Comparison of ENCODE assay signal across 9 mouse cellular contexts in the genomic region with DNA sequence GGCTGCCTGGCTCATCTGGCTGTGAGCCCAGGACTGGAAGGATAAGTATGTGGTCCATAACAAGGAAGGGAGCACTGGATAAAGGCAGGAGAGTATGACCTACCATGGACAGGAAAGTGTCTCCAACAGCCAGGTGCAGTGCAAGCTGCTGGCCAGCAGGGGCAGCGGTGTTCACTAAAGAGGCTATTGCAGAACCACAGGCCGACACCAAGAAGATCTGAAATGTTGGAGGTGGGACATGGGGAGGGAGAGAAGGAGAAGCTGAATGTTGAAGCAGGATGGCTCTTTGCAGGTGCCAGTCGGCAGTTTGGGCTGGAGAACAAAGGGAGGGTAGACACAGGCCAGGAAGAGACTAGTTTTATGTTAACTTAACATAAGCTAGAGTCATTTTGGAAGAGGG. TPM values are rescaled to one million over a fixed set of nuclear protein-coding genes. Genes with fewer than 3 reads are reported as not detected.
DNase-seq lines count a peak whose midpoint lies in the region; ATAC-seq and TF ChIP-seq lines count a peak whose summit lies in the region.
"Had no signal": no experiment of that assay in that cellular context is flagged by ENCODE, and none has a peak within 500 bp of the region (broad histone marks: within the 10 kb centered on the region; RNA-seq: fewer than 3 reads in every experiment).

No protein-coding gene starts in this region.

- 64% methylated on average over 3 of the region's 3 CpGs for WGBS in limb, embryonic 11.5 days
- 69% methylated on average over 3 of the region's 3 CpGs for WGBS in limb, embryonic 10.5 days
- 71% methylated on average over 3 of the region's 3 CpGs for WGBS in stomach, postnatal 0 days

- no peaks in the 10 kb centered on the region for H3K9me3 ChIP-seq in limb, embryonic 11.5 days (ENCODE audit: control insufficient read depth, low read length)
- no peaks in the 10 kb centered on the region for H3K9me3 ChIP-seq in limb, embryonic 10.5 days (replicated peaks)
- no peaks in the 10 kb centered on the region for H3K9me3 ChIP-seq in stomach, postnatal 0 days (ENCODE audit: control insufficient read depth, low read length)

- no peak overlapping the region for H3K27ac ChIP-seq in limb, embryonic 11.5 days (replicated peaks; ENCODE audit: low read depth, low read length)
- H3K27ac ChIP-seq in limb, embryonic 10.5 days: no peak overlapping the region
- no peak overlapping the region for H3K27ac ChIP-seq in stomach, postnatal 0 days (replicated peaks)

- no peaks in the 10 kb centered on the region for H3K4me1 ChIP-seq in limb, embryonic 11.5 days (ENCODE audit: control insufficient read depth, insufficient read depth, low read length)
- peaks cover 1% of the 10 kb centered on the region; the same call in 1 of the 2 replicates for H3K4me1 ChIP-seq in limb, embryonic 10.5 days
- H3K4me1 ChIP-seq in stomach, postnatal 0 days (replicated peaks; ENCODE audit: control insufficient read depth, insufficient read depth): no peaks in the 10 kb centered on the region

- no peak for TF ChIP-seq EP300 in stomach, postnatal 0 days (optimal IDR thresholded peaks at IDR 0.05)

- peak; percentile 69 for TF ChIP-seq CTCF in stomach, postnatal 0 days (IDR thresholded peaks at IDR 0.05; ENCODE audit: low read depth)

- H3K27me3 ChIP-seq in limb, embryonic 11.5 days (ENCODE audit: control insufficient read depth, insufficient read depth, low read length): no peaks in the 10 kb centered on the region
- H3K27me3 ChIP-seq in limb, embryonic 10.5 days (ENCODE audit: low read depth, poor library complexity, severe bottlenecking): peaks cover 11% of the 10 kb centered on the region
- no peaks in the 10 kb centered on the region for H3K27me3 ChIP-seq in stomach, postnatal 0 days (ENCODE audit: control insufficient read depth, insufficient read depth, low read length)

- ATAC-seq in limb, embryonic 11.5 days (ENCODE audit: insufficient number of reproducible peaks, low FRiP score, low TSS enrichment, low read depth): no peak
- ATAC-seq in granulocyte monocyte progenitor cell, adult 5-6 weeks (replicated peaks; ENCODE audit: poor library complexity, severe bottlenecking): peak; percentile 42; the same call in 1 of the 2 replicates
- ATAC-seq in stomach, postnatal 0 days (ENCODE audit: low FRiP score, low TSS enrichment): no peak

- H3K4me2 ChIP-seq in limb, embryonic 11.5 days (ENCODE audit: low read depth, severe bottlenecking): no peak overlapping the region
- H3K4me2 ChIP-seq in stomach, postnatal 0 days (replicated peaks; ENCODE audit: low read depth): no peak overlapping the region

- no peak overlapping the region for H3K9ac ChIP-seq in limb, embryonic 11.5 days (ENCODE audit: low read length)
- no peak overlapping the region for H3K9ac ChIP-seq in stomach, postnatal 0 days (ENCODE audit: low read length)

- DNase-seq in cerebellum, postnatal 10 days: peak; percentile 62
- no peak for DNase-seq in cerebellum, adult 11-12 months
- peak; percentile 54 for DNase-seq in limb, embryonic 11.5 days (ENCODE audit: low spot score)
- DNase-seq in limb, embryonic 10.5 days (ENCODE audit: low spot score): no peak
- no peak for DNase-seq in stomach, postnatal 0 days (ENCODE audit: low spot score)
- no peak for DNase-seq in urinary bladder, adult 2 months (ENCODE audit: low spot score)
- DNase-seq in urinary bladder, postnatal 25 days (ENCODE audit: low spot score): no peak

- H3K4me3 ChIP-seq in limb, embryonic 11.5 days (ENCODE audit: low read depth, low read length): no peak overlapping the region
- H3K4me3 ChIP-seq in limb, embryonic 10.5 days: no peak overlapping the region
- H3K4me3 ChIP-seq in stomach, postnatal 0 days (ENCODE audit: low read depth, low read length): no peak overlapping the region
- H3K4me3 ChIP-seq: erythroblast, embryonic 14.5 days had no signal

- H3K36me3 ChIP-seq in limb, embryonic 11.5 days (ENCODE audit: control insufficient read depth, insufficient read depth, low read length): no peaks in the 10 kb centered on the region
- H3K36me3 ChIP-seq in limb, embryonic 10.5 days: no peaks in the 10 kb centered on the region
- no peaks in the 10 kb centered on the region for H3K36me3 ChIP-seq in stomach, postnatal 0 days (ENCODE audit: control insufficient read depth, insufficient read depth, low read length)

RNA-seq across cellular contexts. Expression of gene Vangl1, which starts 6.3 kb away (rescaled TPM):
- polyA plus RNA-seq in limb, embryonic 11.5 days (2014; fragmentation: Nextera tagmentation; extraction: Ambion mirVana): 11.8 and 15.4 TPM in 2 replicates
- 11.8 and 14.8 TPM in 2 replicates for polyA plus RNA-seq in limb, embryonic 10.5 days (2016; fragmentation: Nextera tagmentation; extraction: Ambion mirVana)
- total RNA-seq in granulocyte monocyte progenitor cell, adult 5-6 weeks (2014; fragmentation: Nextera tagmentation): 1.5 TPM in 1 of 2 replicates, not detected in the other
- total RNA-seq in granulocyte monocyte progenitor cell, adult 5-6 weeks (2017): 1.0 and 4.4 TPM in 2 replicates
- 14.1 and 15.3 TPM in 2 replicates for polyA plus RNA-seq in stomach, postnatal 0 days (2015; fragmentation: Nextera tagmentation; extraction: Ambion mirVana)
- polyA plus RNA-seq in urinary bladder, adult 2 months (2012; rRNA removed): 22.2 and 30.7 TPM in 2 replicates

Comparison
In these comparisons a context has a peak if more than half of its experiments do, and no peak if none do; other contexts are left out.
1. DNase-seq: peak in cerebellum, postnatal 10 days (2 of 2) and limb, embryonic 11.5 days (single experiment); none in cerebellum, adult 11-12 months (single experiment), limb, embryonic 10.5 days (single experiment), stomach, postnatal 0 days (single experiment), urinary bladder, adult 2 months (single experiment) and urinary bladder, postnatal 25 days (single experiment).